Mouse (Mus musculus) c-Kit-negative CD71-positive TER-119-positive erythroid progenitor cells, embryonic 14.5 days (primary cell): ENCODE data around the gene Sox6.

Source experiments
- DNase-seq: peaks from one replicate; pipeline ENCODE4 v3.0.0-alpha.2; 2013; ENCODE audit warnings: low read depth, low spot score

Gene Sox6

DNA sequence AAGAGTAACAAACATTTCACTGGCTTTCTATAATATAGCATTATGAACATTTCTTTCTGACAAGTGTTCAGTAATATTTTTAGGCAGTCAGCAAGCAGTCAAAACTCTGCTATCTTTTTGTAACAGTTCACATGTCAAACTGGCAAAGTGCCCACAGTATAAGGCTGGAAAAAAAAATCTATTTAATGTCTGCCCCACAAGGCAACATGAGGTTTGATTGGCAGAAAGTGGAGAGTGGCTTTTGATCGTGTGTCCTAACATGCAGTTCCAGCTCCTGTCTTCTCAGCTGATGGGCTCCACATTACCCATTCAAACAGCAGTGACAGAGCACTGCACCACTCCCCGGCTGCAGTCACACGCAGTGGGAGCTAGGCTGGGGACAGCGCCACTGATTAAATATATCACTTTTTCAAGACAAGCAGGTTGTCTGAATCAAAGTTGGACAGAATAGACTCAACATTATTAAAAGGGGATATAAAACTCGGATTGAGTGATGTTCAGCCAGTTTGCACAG is 286.4 kb downstream of the Sox6 start:
- no peak for DNase-seq

DNA sequence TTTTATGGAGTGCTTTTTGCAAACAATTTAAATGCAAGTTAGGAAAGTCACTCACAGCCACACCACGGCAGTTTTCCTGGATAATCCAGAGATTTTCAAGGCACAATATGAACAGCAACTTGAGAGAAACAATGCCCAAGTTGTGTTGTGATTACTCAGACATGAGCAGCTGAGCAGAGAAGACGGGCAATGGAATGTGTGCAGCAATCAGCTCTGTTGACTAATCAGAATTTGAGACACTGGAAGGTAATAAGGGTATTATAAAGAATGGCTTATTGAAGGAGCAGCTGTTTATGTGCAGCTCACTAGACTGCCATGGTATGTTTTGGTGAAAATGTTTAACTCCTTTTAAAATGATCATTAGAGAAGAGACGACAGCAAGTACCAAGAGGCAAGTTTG is 287.5 kb downstream of the Sox6 start:
- DNase-seq = no peak

DNA sequence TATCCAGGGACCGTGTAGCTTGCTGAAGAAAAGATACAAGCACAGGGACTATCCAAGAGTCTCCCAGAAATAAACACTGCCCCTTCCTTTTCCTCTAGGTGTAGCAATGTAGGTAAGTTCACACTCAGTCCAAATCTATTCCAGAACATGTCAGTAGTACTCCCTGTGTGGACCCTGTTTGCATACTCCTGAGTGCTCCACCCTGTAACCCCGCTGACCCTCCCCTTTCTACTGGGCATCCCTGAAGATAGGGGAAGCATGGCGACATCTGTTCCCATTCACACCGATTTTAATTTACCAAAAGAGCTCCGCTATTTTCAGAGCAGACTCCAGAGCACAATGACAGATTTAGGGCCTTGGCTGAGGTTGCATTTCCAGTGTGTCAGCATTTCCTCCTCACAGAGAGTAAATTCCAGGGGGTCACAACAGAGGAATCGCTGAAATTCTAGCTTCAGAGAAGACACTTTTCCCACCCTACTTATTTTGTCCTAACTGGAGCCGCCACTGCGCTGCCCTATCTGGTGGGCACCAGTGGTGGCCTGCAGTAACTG is 288.2 kb downstream of the Sox6 start:
- no peak for DNase-seq

DNA sequence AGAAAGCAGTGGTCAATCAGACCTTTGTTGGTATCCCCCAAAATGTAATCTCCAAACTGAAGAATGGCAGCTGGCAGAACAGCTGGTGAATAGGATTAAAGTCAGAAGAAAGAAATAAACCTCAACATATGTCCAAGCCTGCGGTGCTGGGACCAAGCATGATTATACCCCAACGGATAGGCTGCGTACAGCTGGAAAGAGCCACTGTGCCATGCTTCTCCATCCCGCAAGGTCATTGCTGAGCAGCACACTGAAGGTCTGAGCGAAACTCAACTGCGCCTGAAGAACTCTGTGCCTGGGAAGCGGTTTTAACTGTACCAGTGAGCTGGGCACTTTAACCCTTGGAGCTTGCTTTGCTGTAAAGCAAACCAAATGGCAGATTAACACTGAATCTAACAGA is 291.1 kb downstream of the Sox6 start:
- no peak for DNase-seq

DNA sequence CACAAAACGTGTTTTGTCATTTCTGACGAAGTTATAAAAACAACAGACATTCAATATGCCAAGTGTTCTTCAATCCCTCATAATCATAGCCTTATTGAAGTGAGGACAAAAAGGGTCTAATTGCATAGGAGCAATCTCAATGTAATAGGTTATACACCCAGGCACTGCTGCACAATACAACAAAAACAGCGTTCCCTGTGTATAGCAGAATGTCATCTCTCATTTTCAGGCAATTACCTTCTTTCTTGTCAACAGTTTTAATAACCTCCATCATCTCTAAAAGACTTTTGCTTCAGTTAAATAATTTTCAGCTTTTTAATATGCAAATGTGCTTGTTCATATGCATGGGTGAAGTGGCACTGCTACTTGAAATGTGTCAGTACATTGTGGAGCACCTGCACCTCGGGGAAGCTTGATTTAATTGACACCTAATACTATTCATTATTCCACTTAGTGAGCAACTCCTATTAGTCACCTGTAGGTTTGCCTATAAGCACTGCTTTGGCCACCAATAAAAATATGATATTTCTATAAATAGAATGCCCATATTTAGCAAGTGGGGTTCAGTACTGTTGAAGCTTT is 292.8 kb downstream of the Sox6 start:
- DNase-seq = no peak

DNA sequence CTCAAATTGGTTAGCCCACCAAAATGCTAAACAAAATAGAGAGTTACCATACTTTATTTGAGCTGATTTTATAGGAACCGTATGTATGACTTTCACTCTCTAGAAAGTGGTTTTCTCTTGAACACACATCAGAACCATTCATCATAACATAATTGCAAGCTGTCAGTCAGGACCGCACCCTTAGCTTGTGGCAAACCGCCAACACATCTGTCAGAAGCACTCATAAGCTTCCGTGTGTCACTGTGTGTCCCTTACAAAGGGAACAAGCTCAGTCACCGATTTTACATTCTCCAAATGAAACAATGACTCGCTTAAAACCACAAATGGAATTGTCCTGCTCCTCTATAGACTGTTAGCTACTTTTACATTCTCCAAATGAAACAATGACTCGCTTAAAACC is 304.5 kb downstream of the Sox6 start:
- DNase-seq = no peak

DNA sequence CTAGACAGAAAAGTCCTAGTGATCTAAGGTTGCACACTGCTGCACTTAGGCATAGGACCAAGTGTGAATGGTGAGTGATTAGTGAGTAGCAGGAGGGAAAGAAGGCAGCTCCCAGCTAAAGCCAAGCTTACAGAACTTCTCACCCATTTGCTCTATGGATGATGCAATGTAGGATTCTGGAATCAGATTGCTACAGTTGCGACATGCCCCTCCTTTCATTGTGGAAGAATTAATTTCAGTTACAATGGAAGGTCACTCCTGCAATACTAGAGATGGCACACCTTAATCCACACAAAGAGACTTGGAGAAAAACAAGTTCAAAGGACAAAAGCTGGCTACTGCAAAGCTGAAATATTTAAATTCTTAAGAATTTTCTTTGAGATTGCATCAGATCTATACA is 305.8 kb downstream of the Sox6 start:
- no peak for DNase-seq

DNA sequence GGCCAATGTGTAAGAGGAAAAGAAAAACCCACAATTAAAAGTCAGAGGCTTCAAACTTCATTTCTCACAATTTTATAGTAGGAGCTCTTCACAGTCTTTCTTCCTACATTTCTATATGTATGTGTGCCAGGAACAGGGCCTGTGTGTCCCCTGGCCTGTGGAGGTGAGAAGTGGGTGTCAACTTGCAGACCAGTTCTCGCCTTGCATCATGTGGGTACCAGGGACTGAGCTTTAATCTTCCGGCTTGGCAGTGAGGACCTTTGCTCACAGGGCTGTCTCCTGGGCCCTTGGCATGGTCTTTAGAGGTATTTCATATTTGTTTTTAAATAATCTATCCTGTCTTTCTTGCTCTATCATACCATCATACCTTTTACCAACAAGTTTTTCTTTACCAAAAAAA is 311.8 kb downstream of the Sox6 start:
- DNase-seq = no peak

DNA sequence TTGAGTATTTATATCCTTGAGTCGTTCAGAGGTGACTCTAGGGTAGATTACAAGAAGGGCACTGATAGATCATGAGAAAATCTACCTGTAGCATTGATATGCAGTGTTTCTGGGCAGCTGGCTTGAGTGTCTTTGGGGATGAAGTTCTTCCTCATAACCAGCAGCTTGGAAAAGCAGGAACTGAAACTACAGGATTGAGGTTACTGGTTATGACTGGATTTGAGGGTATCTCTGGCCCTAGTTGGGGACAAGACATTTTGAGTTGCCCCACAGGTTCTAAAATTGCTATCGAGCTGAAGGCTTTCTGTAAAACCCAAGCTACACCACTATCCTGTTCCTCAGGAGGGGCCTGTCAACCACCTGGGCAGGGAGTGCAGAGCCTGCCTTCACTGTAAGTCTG is 314.2 kb downstream of the Sox6 start:
- DNase-seq = no peak

DNA sequence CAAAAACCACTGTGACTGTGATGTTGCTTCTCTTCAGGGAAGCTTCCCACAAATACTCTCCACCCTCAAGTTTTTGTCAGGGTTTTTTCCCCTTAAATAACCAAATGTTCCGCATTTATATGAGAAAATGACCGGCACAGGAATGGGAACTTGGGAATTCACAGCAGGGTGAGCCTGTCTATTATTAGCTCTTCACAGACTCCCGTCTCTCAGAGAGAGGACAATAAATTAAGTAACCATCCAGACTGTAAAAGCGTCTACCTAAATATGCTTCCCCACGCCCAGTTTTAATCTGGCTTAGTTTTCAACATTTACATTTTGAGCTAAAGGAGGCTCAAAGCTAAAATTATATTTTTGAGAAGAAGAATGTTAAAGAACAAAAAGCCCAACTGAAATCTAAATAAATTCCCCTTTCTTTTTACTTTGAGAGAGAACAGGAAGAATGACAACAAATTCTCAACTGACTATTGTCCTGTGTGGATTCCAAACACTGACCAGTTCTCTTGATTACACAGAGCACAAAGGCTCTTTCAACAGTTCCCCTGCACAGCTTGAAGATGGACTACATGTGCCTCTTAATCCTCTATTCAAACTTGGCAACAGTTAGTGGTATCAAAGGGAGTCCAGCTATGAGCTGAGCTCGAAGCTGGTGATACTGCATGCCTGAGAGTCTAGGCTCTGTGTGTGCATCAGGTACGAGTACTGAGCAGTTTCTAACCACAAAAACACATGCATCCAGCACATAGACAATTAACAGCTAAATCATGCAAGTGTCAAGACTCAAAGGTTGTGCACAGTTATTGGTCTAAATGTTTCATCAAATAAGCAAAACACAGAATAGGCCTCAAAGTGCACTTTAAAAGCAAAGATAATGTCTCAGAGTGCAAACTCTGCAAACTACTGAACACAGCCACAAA is 316.7 kb downstream of the Sox6 start:
- no peak for DNase-seq

DNA sequence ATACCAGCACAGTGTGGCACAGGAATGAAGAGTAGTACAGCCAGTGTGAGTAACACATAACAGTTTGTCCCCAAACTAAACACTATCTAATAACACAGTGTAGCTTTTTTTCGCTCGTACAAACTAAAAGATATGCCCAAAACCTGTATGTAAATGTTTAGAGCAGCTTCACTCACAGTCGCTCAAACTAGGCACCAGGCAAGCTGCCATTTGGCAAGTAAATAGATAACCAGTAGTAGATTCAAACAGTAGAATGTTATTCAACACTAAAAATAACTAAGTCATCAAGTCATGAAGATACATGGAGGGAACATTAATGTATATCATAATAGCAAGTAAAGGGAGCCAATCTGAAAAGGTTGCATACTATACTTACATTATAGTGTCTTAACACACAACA is 318.8 kb downstream of the Sox6 start:
- DNase-seq = no peak

DNA sequence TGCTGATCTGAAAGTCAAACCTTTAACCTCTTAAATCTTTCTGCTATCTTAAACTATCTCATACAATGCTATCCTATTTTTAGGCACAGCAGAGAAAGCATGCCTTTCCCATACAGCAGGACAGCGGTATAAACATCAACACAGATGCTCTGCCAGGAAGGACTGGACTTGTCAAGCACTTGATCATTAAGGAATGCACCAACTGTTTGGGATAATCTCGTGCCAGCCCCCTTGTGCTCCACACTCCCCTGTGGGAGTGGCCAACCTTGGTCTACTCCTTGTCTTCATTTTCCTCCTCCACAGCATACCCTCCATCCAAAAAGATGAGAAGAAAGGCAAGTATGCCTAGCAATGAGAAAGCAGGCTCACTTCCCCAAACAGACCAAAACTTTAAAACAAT is 332.5 kb downstream of the Sox6 start:
- no peak for DNase-seq

DNA sequence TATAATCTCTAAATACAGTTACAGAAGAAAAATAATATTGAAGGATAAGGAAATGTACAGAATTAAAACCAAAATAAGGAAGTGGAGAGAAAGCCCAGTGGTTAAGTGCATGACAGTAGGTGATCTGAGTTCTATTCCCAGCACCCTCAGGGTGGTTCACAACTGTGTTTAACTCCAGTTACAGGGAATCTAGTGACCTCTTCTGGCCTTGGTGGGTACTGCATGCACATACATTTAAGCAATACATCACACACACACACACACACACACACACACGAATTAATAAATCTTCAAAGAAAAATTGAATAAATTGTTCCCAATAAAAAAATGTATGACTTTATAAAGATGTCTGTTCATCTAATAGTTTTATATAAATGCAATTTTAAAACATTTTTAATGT is 340.5 kb downstream of the Sox6 start:
- no peak for DNase-seq

DNA sequence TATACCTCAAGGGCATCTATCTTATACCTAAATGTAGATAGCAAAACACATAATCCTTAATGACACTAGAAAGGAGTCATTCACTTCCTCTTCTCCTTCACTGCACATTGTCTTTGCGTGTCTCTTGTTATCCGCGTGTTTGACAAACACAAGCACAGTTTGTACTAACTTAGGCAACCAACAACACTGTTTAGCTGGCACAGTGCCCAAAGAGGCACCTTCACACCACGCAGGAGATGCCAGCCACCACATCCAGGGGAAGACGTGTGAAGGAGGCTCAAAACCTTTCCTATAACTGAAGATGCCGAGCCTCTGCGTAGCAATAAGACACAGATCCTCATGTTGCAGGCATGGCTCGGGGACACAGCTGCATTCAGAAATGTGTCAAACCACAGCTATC is 345.4 kb downstream of the Sox6 start:
- DNase-seq = no peak

DNA sequence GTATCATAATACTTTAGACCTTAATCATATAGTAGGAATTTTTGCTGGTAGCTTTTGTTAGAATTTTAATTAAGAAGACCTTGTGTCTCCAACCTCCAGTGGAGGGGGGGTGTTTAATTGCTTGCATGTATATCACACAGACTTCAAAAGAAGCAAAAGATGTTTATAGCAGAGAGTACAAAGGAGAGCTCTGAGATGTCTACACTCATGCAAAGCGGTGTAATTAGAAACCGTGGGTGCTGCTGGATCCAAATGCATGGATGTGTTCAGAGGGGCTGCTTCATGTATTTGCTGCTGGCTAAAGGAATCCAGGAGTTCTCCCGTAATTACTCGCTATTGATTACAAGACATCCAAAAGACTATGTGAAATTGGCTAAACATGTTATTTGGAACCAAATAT is 347.5 kb downstream of the Sox6 start:
- DNase-seq = no peak

DNA sequence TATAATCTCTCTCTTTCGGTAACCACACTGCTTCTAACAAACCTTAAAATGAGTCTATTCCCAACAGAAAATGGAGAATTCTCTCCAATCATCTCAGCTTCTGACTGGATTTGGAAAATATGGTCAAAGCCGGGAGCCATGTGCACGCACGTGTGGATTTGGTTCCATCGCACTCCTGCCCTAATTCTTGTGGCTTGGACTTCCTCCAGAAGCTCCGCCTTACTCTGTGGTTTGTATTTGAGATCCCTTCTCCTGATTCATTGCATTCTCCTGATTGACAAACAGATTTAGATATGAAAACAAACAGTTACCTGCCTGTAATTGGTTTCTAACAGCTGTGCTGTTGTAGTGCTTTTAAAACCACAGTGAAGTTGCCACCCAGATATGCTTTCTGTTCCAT is 351.9 kb downstream of the Sox6 start:
- DNase-seq = no peak

DNA sequence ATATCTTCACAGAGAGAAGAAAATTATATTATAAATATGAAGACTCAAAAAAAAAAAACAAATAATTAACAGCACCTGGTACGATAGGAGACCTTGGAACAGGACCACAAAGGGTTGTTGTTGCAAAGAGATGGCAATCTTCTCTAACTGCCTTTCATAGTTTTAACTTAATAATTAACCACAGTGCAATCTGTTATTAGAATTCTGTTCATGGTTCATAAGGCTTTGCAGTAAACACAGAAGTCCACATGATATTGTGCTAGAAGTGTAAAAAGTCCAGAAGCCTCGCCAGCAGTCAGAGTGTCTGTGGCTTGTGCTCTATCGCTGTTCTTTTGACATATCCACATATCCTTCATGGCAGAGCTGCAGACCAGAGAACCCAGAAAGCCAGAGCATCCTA is 354.5 kb downstream of the Sox6 start:
- no peak for DNase-seq

DNA sequence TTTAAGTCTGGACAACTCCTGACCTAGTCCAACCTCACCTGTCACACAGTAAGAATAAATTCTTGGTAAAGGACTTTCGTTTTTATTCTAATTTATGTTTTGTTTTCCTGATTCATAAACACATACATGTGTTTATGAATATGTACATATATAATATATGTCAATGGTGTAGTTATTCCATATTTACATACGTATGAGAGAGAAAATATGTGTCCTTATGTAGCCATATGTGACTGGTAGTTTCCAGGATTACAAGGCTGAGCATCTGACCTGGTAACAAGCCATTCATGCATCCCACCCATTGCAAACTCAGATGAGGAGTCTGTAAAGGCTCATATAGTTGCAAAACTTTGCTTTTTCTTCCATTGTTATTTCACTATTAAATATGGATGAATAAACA is 366.8 kb downstream of the Sox6 start:
- DNase-seq = no peak

DNA sequence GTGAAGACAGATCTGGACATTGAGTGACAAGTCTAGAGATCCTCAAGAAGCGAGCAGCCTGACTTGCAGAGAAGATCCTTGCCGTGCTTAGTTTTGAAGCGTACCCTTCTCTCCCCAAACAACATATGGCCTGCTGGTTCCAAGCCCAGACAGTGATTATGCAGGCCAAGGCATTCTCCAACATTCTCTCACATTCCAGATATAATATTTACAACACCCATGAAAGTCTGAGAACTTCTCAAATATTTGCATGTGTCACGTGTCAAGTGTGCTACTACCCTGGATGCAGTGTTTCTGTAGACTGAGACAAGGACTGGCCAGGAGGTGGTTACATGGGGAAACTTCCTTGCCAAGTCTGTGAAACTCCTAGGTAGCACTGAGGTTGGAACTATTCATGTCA is 367.3 kb downstream of the Sox6 start:
- no peak for DNase-seq

DNA sequence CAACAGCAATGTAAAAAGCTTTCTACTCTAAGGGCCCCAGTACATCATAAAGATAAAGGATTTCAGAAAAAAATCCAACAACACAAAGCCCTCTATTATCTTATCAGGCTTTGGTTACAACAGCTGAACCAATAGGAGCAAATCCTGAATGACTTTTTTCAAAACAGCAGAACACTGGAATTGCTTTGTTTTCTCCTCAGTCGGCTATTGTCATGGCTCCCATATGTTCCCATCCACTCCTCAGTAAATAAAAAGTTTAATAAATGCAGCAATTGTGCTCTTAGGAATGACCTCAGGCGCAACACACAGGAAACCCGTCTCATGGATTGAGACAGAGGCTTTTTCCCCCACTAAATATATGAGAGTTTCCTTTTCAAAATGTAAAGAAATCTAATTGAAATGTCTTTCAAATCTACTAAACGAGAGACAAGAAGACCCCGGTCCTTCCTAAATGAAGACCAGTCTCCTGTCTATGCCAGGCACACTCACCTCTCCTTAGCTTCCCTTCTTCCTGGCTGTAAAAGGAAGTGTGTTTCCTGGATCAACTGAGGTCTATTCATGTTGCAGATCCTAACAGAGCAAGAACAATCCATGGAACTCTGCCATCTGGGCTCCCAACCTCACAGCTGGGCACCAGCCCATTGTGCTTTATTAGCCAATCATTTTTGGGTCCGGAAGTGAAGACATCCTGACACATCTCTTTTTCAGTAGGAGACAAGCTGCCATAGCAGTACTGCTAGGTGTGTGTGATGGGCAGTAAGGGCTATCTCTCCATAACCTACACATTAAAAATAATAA is 369.2 kb downstream of the Sox6 start:
- DNase-seq = no peak

DNA sequence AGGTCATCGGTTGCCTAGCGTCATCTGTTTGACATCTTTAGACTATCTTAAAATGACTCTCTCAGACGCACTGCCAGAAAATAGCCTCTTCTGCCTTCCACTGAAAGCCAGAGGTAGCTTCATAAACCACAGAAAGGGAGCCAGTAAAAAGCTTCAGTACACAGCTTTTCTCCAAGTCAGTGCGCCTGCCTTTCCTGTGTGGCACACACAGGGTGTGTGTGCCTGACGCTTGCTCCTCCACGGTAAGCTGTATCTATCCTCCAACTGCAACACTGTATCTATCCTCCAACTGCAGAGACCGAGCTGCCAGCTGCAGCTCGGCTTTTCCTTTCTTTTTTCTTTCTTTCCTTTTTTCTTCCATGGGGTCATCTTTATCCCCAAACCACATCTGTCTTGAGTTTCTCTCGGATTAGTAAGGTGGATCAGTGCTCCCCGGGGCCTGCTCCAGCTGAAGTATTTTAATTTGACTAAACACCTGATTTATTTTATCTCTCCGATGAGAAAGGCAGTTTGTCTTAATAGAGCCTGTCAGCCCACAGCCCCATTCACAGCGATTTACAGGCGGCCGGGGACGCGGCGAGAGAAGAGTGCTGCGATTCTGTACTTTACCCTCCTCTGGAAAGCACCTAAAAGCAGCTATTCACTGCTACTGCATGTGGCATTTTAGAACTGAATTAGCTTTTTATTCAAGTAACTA is 371.8 kb downstream of the Sox6 start:
- no peak for DNase-seq

DNA sequence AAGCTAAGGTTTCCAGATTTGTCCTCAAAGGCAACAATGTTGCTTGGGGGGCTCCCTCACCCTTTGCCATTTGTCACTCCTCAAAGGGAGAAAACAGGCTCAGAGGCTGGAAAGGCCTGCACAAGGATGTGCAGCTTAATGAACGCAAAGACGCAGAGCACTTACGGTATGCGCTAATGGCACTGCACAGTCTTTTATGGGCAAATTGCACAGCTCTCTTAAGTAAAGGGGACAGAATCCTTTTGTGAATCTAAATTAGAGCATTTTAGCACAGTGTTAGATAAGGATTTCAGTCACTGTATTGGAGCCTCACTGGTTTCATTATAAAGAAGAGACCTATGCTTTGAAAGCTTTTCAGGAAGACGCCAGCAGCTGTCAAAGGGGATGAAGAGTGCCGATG is 375.2 kb downstream of the Sox6 start:
- DNase-seq = no peak
